Mouse (Mus musculus) retina, postnatal 1 day (tissue): ENCODE measurements at regions not wholly inside any gene's neighbourhood (a gene's known extent, or its start where the extent isn't known, plus 50 kb on each side); places are given as distances from the start of the nearest gene placed in this dataset.

Experiments
- DNase-seq: peaks from one replicate; pipeline ENCODE4 v3.0.0-alpha.2; 2012

- DNase-seq: peak; percentile 58
Measured at GRCm38 (mm10) chrX:107477066-107477465, 73.9 kb upstream of the Itm2a start.

- DNase-seq: no peak
Measured at GRCm38 (mm10) chrX:107469242-107469641, 66.1 kb upstream of the Itm2a start.
